Mouse (Mus musculus): ENCODE measurements around the gene Olfr1490.
"Not testable (repeated sequence)": the region's sequence is repeated elsewhere in the genome, so short reads cannot be mapped to it uniquely, and the experiment has no call there.

Gene Olfr1490

DNA sequence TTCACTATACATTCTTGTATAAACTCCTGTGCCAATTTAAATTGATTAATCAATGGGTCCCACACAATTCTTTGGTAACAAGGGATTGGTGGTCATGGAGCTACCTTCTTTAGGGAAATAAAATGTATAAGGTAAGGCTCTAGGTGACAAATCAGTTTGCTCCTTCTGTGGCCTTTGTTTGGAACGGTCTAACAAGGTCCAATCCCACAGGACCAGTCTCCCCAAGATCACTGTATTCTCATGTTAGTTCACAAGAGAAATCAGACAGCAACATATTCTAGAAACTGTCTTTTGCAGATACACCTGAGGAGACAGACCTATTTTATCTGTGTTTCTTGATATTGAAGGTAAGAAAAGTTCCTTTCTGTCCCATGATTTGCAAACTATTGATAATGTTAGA, at the start of gene Olfr1490:
Olfr1490 (plus strand) TSS at position 301 of the 400 bp plus-strand sequence.
- DNase-seq: no peak

DNA sequence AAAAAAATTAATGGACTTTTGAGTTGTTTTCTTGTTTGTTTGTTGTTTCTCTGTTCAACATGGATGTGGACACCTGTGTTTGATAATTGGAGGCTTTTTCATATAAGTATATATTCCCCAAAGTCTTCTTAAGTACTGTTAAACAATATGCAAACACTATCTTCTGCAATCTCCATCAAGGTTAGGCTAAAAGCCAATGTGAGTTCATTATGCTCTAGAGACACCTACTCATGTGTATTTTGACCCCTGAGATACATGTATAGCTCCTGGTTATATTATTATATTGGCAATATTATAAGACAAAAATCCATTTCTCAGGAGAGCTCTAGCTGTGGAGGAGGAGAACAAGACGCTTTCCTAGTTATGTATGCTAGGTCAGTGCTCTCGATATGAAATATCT, 33.8 kb upstream of the Olfr1490 start, which contains the start of gene Olfr1487:
Olfr1487 (plus strand) TSS at position 301 of the 400 bp plus-strand sequence.
- not testable (repeated sequence) for DNase-seq

DNA sequence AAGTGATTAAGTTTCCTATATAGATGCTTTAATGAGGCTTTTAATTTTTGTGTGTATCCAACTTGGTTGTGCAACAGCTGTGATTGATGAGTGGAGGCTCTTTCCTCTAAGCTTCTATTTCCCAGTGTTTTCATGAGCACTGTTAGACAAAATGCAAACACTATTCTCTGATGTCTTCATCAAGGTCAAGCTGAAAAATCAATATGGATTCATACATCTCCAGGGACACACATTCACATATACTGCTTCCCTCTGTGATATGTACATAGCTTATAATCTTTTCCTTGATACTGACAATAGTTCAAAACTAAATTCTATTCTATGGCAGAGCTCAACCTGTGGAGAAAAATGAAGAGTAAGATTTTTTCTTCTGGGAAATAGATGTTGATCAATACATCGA, 19.6 kb upstream of the Olfr1490 start, which contains the start of gene Olfr1489:
Olfr1489 (plus strand) TSS at position 301 of the 400 bp plus-strand sequence.
- no peak for DNase-seq

DNA sequence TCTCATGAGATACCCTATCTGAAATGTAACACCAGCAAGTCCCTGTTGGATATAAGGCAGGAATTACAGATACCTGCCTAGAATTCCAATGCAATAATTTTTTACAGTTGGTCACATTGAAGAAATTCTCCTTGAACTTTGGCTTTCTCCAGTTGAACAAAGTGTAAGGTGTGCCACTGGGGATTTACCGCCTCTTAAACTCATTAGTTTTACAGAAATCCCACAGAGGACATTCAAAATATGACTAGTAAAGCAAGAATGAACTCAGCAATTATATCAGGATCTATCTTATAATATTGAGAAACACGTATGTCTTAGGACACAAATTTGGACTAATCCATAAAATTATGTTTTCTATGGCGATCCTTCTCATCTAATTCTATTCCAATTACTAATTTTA, 46.1 kb downstream of the Olfr1490 start, which contains the start of gene Olfr1491:
Olfr1491 (plus strand) TSS at position 301 of the 400 bp plus-strand sequence.
- no peak for DNase-seq

Measured in cerebellum, postnatal 14 days (tissue).